Mouse (Mus musculus) embryonic facial prominence, embryonic 13.5 days (tissue): ENCODE results near the gene Esrrg. TPM values are rescaled to one million over a fixed set of nuclear protein-coding genes. Genes with fewer than 3 reads are reported as not detected.

Source experiments
- ATAC-seq: fragments of 200-750 bp; cut with Nextera tagmentation; 2 replicates; pipeline ENCODE4 v1.8.0; 2017; ENCODE audit warnings: low read depth; ENCODE audit not compliant: insufficient number of reproducible peaks, insufficient read depth, low FRiP score, low TSS enrichment
- H3K27ac ChIP-seq: fragments of 300-500 bp; sonication (generic); 2 replicates; pipeline ENCODE4 v1.5.1; 2015; ENCODE audit warnings: moderate library complexity, mild to moderate bottlenecking, inconsistent platforms
- H3K27me3 ChIP-seq: fragments of 300-500 bp; sonication (generic); 2 replicates; pipeline ENCODE4 v1.6.1; 2015; ENCODE audit warnings: mild to moderate bottlenecking, inconsistent platforms
- H3K36me3 ChIP-seq: fragments of 300-500 bp; sonication (generic); 2 replicates; pipeline ENCODE4 v1.6.1; 2015; ENCODE audit warnings: mild to moderate bottlenecking, inconsistent platforms
- H3K4me1 ChIP-seq: fragments of 300-500 bp; sonication (generic); 2 replicates; pipeline ENCODE4 v1.6.1; 2015; ENCODE audit warnings: inconsistent platforms
- H3K4me2 ChIP-seq: fragments of 300-500 bp; sonication (generic); 2 replicates; pipeline ENCODE4 v1.6.1; 2015; ENCODE audit warnings: moderate library complexity, mild to moderate bottlenecking, inconsistent platforms
- H3K4me3 ChIP-seq: fragments of 300-500 bp; sonication (generic); 2 replicates; pipeline ENCODE4 v1.5.1; 2015; ENCODE audit warnings: mild to moderate bottlenecking, inconsistent platforms
- H3K9ac ChIP-seq: fragments of 300-500 bp; sonication (generic); 2 replicates; pipeline ENCODE4 v1.6.1; 2015; ENCODE audit warnings: mild to moderate bottlenecking, inconsistent platforms
- H3K9me3 ChIP-seq: fragments of 300-500 bp; sonication (generic); 2 replicates; pipeline ENCODE4 v1.6.1; 2016; ENCODE audit warnings: inconsistent platforms
- WGBS: fragments of 180-500 bp; shearing (Covaris S2); methylation state at CpG from one replicate; pipeline ENCODE4 v1.1.7; 2015; ENCODE audit warnings: mixed read lengths; 5-methylcytosine and 5-hydroxymethylcytosine counted together
- polyA plus RNA-seq: library from polyadenylated mRNA; unstranded; fragments of >200 nt; fragmentation: Nextera tagmentation; extraction: Ambion mirVana; gene quantifications from 2 replicates; pipeline ENCODE4 v1.2.1, GENCODE M21; 2015

Gene Esrrg
- polyA plus RNA-seq, 1 experiment from 2014 or later, result 1.00 TPM

GRCm38 (mm10) chr1:187808391-187808922 is 199.9 kb downstream of the Esrrg start:
- no peaks in the 10 kb centered on the region for H3K36me3 ChIP-seq
- no peak for ATAC-seq
- WGBS, result 66% methylated on average over 5 of the region's 5 CpGs

GRCm38 (mm10) chr1:187809546-187809945 is 201.0 kb downstream of the Esrrg start:
- Histone ChIP-seq H3K9me3 (no peaks in the 10 kb centered on the region), H3K4me1 (peaks cover 15% of the 10 kb centered on the region), H3K4me2 (no peak overlapping the region), H3K4me3 (no peak overlapping the region), H3K27me3 (peaks cover 12% of the 10 kb centered on the region), H3K36me3 (no peaks in the 10 kb centered on the region), H3K27ac (no peak overlapping the region), H3K9ac (no peak overlapping the region)
- 79% methylated on average over 3 of the region's 3 CpGs for WGBS
- ATAC-seq, result no peak

More at GRCm38 (mm10) chr1:187808391-187808922, 199.9 kb downstream of the Esrrg start:
- Histone ChIP-seq H3K4me2 (no peak overlapping the region), H3K27ac (no peak overlapping the region), H3K4me3 (no peak overlapping the region), H3K4me1 (peaks cover 21% of the 10 kb centered on the region), H3K27me3 (peaks cover 12% of the 10 kb centered on the region), H3K9me3 (no peaks in the 10 kb centered on the region), H3K9ac (no peak overlapping the region)

GRCm38 (mm10) chr1:187819406-187819805 is 210.8 kb downstream of the Esrrg start:
- H3K4me3 ChIP-seq, result no peak overlapping the region
- no peaks in the 10 kb centered on the region for H3K27me3 ChIP-seq
- no peak for ATAC-seq
- H3K36me3 ChIP-seq, result no peaks in the 10 kb centered on the region
- H3K4me1 ChIP-seq, result no peaks in the 10 kb centered on the region
- no peak overlapping the region for H3K27ac ChIP-seq
- WGBS, result 90% methylated on average over 5 of the region's 5 CpGs
- no peak overlapping the region for H3K9ac ChIP-seq
- no peak overlapping the region for H3K4me2 ChIP-seq
- H3K9me3 ChIP-seq, result no peaks in the 10 kb centered on the region

GRCm38 (mm10) chr1:187821368-187821811 is 212.8 kb downstream of the Esrrg start:
- WGBS, result 74% methylated on average over 13 of the region's 13 CpGs
- H3K4me3 ChIP-seq, result no peak overlapping the region
- ATAC-seq, result no peak

GRCm38 (mm10) chr1:187823351-187823750 is 214.8 kb downstream of the Esrrg start:
- ATAC-seq, result no peak
- no peak overlapping the region for H3K4me3 ChIP-seq
- H3K4me1 ChIP-seq, result peaks cover 9% of the 10 kb centered on the region
- no peak overlapping the region for H3K9ac ChIP-seq
- no peak overlapping the region for H3K27ac ChIP-seq
- 87% methylated on average over 5 of the region's 5 CpGs for WGBS
- H3K4me2 ChIP-seq, result no peak overlapping the region
- H3K36me3 ChIP-seq, result no peaks in the 10 kb centered on the region
- H3K9me3 ChIP-seq, result no peaks in the 10 kb centered on the region
- no peaks in the 10 kb centered on the region for H3K27me3 ChIP-seq

More at GRCm38 (mm10) chr1:187821368-187821811, 212.8 kb downstream of the Esrrg start:
- Histone ChIP-seq H3K27me3 (no peaks in the 10 kb centered on the region), H3K4me1 (peaks cover 9% of the 10 kb centered on the region), H3K9me3 (no peaks in the 10 kb centered on the region), H3K9ac (no peak overlapping the region), H3K36me3 (no peaks in the 10 kb centered on the region), H3K27ac (0 out of 2 replicates have a peak overlapping the region, but pooled peaks have one; percentile 1), H3K4me2 (no peak overlapping the region)

GRCm38 (mm10) chr1:187825421-187826097 is 217.0 kb downstream of the Esrrg start:
- H3K9ac ChIP-seq, result no peak overlapping the region
- H3K27ac ChIP-seq, result no peak overlapping the region
- H3K4me2 ChIP-seq, result no peak overlapping the region
- WGBS, result 56% methylated on average over 9 of the region's 9 CpGs
- no peaks in the 10 kb centered on the region for H3K27me3 ChIP-seq
- peaks cover 9% of the 10 kb centered on the region for H3K4me1 ChIP-seq
- H3K4me3 ChIP-seq, result no peak overlapping the region
- H3K36me3 ChIP-seq, result no peaks in the 10 kb centered on the region
- no peaks in the 10 kb centered on the region for H3K9me3 ChIP-seq
- no peak for ATAC-seq

GRCm38 (mm10) chr1:187826140-187826539 is 217.5 kb downstream of the Esrrg start:
- Histone ChIP-seq H3K4me3 (no peak overlapping the region), H3K9ac (no peak overlapping the region), H3K27me3 (no peaks in the 10 kb centered on the region), H3K4me2 (no peak overlapping the region), H3K9me3 (no peaks in the 10 kb centered on the region), H3K4me1 (peaks cover 9% of the 10 kb centered on the region), H3K27ac (no peak overlapping the region), H3K36me3 (no peaks in the 10 kb centered on the region)
- no peak for ATAC-seq
- 48% methylated on average over 1 of the region's 1 CpGs for WGBS

GRCm38 (mm10) chr1:187826869-187827268 is 218.3 kb downstream of the Esrrg start:
- Histone ChIP-seq H3K27ac (no peak overlapping the region), H3K4me1 (peaks cover 9% of the 10 kb centered on the region), H3K9ac (no peak overlapping the region), H3K36me3 (no peaks in the 10 kb centered on the region), H3K4me2 (no peak overlapping the region), H3K27me3 (no peaks in the 10 kb centered on the region), H3K9me3 (no peaks in the 10 kb centered on the region), H3K4me3 (no peak overlapping the region)
- ATAC-seq, result no peak
- 81% methylated on average over 5 of the region's 5 CpGs for WGBS

- no peak for ATAC-seq
- Histone ChIP-seq H3K4me3 (no peak overlapping the region), H3K4me1 (peaks cover 4% of the 10 kb centered on the region), H3K4me2 (no peak overlapping the region), H3K9me3 (0 out of 2 replicates have a peak, but pooled peaks cover 2% of the 10 kb centered on the region), H3K9ac (no peak overlapping the region), H3K27ac (no peak overlapping the region), H3K36me3 (no peaks in the 10 kb centered on the region), H3K27me3 (no peaks in the 10 kb centered on the region)
- 86% methylated on average over 7 of the region's 7 CpGs for WGBS
These were observed 222.3 kb downstream of the Esrrg start for GRCm38 (mm10) chr1:187830937-187831336.

GRCm38 (mm10) chr1:187832851-187833250 is 224.3 kb downstream of the Esrrg start:
- no peak for ATAC-seq
- 66% methylated on average over 3 of the region's 3 CpGs for WGBS

GRCm38 (mm10) chr1:187834576-187834975 is 226.0 kb downstream of the Esrrg start:
- Histone ChIP-seq H3K9me3 (0 out of 2 replicates have a peak, but pooled peaks cover 2% of the 10 kb centered on the region), H3K4me2 (no peak overlapping the region), H3K27ac (no peak overlapping the region), H3K9ac (no peak overlapping the region), H3K4me1 (no peaks in the 10 kb centered on the region), H3K36me3 (no peaks in the 10 kb centered on the region), H3K4me3 (no peak overlapping the region), H3K27me3 (no peaks in the 10 kb centered on the region)
- no peak for ATAC-seq
- 89% methylated on average over 3 of the region's 3 CpGs for WGBS

More at GRCm38 (mm10) chr1:187832851-187833250, 224.3 kb downstream of the Esrrg start:
- Histone ChIP-seq H3K36me3 (no peaks in the 10 kb centered on the region), H3K9ac (no peak overlapping the region), H3K27me3 (no peaks in the 10 kb centered on the region), H3K27ac (no peak overlapping the region), H3K4me3 (no peak overlapping the region), H3K9me3 (0 out of 2 replicates have a peak, but pooled peaks cover 2% of the 10 kb centered on the region), H3K4me2 (no peak overlapping the region), H3K4me1 (no peaks in the 10 kb centered on the region)

GRCm38 (mm10) chr1:187836384-187836783 is 227.8 kb downstream of the Esrrg start:
- whole genome bisulfite sequencing, result 51% methylated on average over 6 of the region's 6 CpGs
- Histone ChIP-seq H3K4me3 (no peak overlapping the region), H3K9ac (no peak overlapping the region), H3K36me3 (no peaks in the 10 kb centered on the region), H3K27me3 (no peaks in the 10 kb centered on the region), H3K9me3 (0 out of 2 replicates have a peak, but pooled peaks cover 2% of the 10 kb centered on the region), H3K4me1 (no peaks in the 10 kb centered on the region), H3K27ac (no peak overlapping the region), H3K4me2 (no peak overlapping the region)
- ATAC-seq, result no peak
